Mouse (Mus musculus) liver, postnatal 0 days (tissue): ENCODE results near the gene Gabbr2.

Experiments used
- CTCF ChIP-seq: sonication (generic); IDR thresholded peaks from 2 replicates; pipeline ENCODE4 v1.5.1; 2016; ENCODE audit warnings: antibody characterized with exemption, low read depth
- EP300 ChIP-seq: IDR thresholded peaks from 2 replicates; pipeline ENCODE4 v1.6.1; 2016; ENCODE audit warnings: antibody characterized with exemption, low read depth, mild to moderate bottlenecking

- TF ChIP-seq CTCF (no peak), EP300 (no peak)
Measured at GRCm38 (mm10) chr4:46991959-46992316, 265 bp upstream of the Gabbr2 start.
